Mouse (Mus musculus) lung, embryonic 14.5 days (tissue): ENCODE measurements around the gene Cldn19. TPM values are rescaled to one million over a fixed set of nuclear protein-coding genes. Genes with fewer than 3 reads are reported as not detected.

Source experiments
- ATAC-seq: fragments of 200-750 bp; cut with Nextera tagmentation; 2 replicates; pipeline ENCODE4 v1.8.0; 2017; ENCODE audit warnings: mild to moderate bottlenecking, moderate TSS enrichment, moderate library complexity; ENCODE audit not compliant: insufficient read depth
- DNase-seq: peaks from one replicate; pipeline ENCODE4 v3.0.0-alpha.2; 2015
- H3K27ac ChIP-seq: fragments of 300-500 bp; sonication (generic); 2 replicates; pipeline ENCODE4 v1.5.1; 2014; ENCODE audit warnings: low read depth, mild to moderate bottlenecking, moderate library complexity
- H3K27me3 ChIP-seq: fragments of 300-500 bp; sonication (generic); 2 replicates; pipeline ENCODE4 v1.6.1; 2014; ENCODE audit warnings: low read length, control low read depth; ENCODE audit not compliant: insufficient read depth
- H3K36me3 ChIP-seq: fragments of 300-500 bp; sonication (generic); 2 replicates; pipeline ENCODE4 v1.6.1; 2014; ENCODE audit warnings: control low read depth; ENCODE audit not compliant: insufficient read depth
- H3K4me1 ChIP-seq: fragments of 300-500 bp; sonication (generic); 2 replicates; pipeline ENCODE4 v1.6.1; 2014; ENCODE audit warnings: antibody characterized with exemption, control low read depth; ENCODE audit not compliant: insufficient read depth
- H3K4me2 ChIP-seq: fragments of 300-500 bp; sonication (generic); 2 replicates; pipeline ENCODE4 v1.6.1; 2014; ENCODE audit warnings: mild to moderate bottlenecking
- H3K4me3 ChIP-seq: fragments of 300-500 bp; sonication (generic); 2 replicates; pipeline ENCODE4 v1.5.1; 2014; ENCODE audit warnings: low read depth, low read length
- H3K9ac ChIP-seq: fragments of 300-500 bp; sonication (generic); 2 replicates; pipeline ENCODE4 v1.6.1; 2014
- H3K9me3 ChIP-seq: fragments of 300-500 bp; sonication (generic); 2 replicates; pipeline ENCODE4 v1.6.1; 2016; ENCODE audit warnings: low read depth, low read length, control low read depth
- CTCF ChIP-seq: IDR thresholded peaks from 2 replicates; pipeline ENCODE4 v1.5.1; 2016; ENCODE audit warnings: antibody characterized with exemption, low read depth
- WGBS: fragments of 180-500 bp; shearing (Covaris S2); extraction: QIAGEN DNeasy Blood & Tissue Kit; methylation state at CpG from one replicate; pipeline ENCODE4 v1.1.7; 2014; 5-methylcytosine and 5-hydroxymethylcytosine counted together
- polyA plus RNA-seq: library from polyadenylated mRNA; unstranded; fragments of >200 nt; fragmentation: Nextera tagmentation; extraction: Ambion mirVana; gene quantifications from 2 replicates; pipeline ENCODE4 v1.2.1, GENCODE M21; 2014

Cldn19 gene
- polyA plus RNA-seq, 1 experiment from 2014 or later = not detected

DNA sequence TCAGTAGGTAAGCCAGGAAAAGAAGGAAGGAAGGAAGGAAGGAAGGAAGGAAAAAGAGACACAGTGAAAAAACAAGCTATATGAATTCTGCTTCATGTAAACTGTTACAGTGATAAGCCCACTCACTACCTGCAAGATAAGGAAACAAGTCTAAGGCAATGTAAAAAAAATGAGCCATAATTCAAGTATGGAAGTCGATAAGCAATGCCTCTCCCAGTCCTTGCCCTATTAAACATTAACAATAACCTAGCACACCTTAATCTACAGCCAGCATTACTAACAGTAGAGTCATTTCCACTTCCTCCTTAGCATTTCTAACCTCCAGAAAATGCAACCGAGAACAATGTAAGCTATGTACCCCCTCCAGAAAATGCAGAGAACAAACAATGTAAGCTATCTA, 30.1 kb downstream of the Cldn19 start:
- H3K9ac ChIP-seq = no peak overlapping the region
- TF ChIP-seq CTCF = no peak
- no peaks in the 10 kb centered on the region for H3K4me1 ChIP-seq
- H3K4me3 ChIP-seq = no peak overlapping the region
- H3K4me2 ChIP-seq = no peak overlapping the region
- peaks cover 85% of the 10 kb centered on the region for H3K36me3 ChIP-seq
- no peaks in the 10 kb centered on the region for H3K27me3 ChIP-seq
- DNase-seq (no peak), ATAC-seq (no peak)
- H3K9me3 ChIP-seq = no peaks in the 10 kb centered on the region
- 54% methylated on average over 2 of the region's 2 CpGs for WGBS
- no peak overlapping the region for H3K27ac ChIP-seq

DNA sequence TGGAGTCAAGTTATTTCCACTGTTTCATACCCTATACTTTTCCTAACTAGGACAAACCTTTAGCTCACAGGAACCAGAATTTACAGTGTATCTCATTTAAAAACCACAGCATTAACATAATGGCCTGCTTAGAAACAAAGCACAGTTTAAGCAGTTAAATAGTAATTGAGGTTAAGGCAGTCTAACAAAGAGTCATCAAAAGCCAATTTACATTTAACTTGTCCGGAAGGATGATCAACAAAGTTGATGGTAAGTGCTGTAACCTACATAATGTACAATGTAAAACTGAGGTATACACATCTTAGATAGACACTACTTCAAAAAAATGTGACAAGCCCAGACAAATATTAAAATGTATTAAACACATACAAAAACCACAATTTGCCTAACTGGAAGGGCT, 36.7 kb downstream of the Cldn19 start:
- no peaks in the 10 kb centered on the region; the same call in 1 of the 2 replicates for H3K4me1 ChIP-seq
- no peak for TF ChIP-seq CTCF
- H3K27me3 ChIP-seq = no peaks in the 10 kb centered on the region
- peak overlapping the region; percentile 94 for H3K4me3 ChIP-seq
- H3K4me2 ChIP-seq = peak overlapping the region; percentile 81
- no peak for DNase-seq
- ATAC-seq = no peak
- H3K9me3 ChIP-seq = no peaks in the 10 kb centered on the region
- 71% methylated on average over 1 of the region's 1 CpGs for WGBS
- peak overlapping the region; percentile 92 for H3K9ac ChIP-seq
- no peak overlapping the region for H3K27ac ChIP-seq
- H3K36me3 ChIP-seq = peaks cover 43% of the 10 kb centered on the region

DNA sequence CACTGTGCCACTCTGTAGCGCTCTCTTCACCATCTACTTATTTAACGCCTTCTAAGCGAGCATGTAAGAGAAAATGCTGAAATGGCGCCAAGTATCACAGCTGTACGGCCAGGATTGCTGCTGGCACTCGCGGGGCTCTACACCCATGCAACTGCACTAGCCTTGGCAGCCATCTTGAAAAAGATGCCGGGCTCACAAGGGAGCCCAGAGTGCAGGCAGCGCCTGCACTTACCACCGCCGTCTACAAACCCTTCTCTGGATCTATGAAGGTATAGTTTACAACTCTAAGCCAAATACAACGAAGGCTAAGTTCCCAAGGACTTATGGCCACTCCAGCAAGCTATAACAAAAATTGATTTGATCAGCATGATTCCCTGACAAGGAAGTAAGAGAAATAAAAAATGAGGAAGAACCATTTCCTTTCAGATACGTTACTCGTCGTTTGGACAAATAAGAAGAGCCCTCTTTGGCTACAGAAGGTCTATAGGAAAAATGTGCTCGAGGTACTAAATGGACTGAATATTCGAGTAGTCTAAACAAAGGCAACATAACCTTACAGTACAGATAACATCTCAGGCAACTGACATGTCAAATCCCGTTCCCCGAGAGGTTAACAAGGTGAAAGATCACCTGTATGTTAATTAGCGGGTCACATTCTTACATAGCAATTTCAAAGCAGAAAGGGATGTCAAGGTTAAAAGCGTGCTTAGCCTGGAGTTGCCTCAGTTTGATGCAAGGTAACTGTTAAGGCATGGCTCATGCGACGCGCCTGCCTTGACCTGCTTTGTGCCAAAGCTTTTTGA, 37.8 kb downstream of the Cldn19 start:
- Histone ChIP-seq H3K4me1 (no peaks in the 10 kb centered on the region; the same call in 1 of the 2 replicates), H3K4me3 (peak overlapping the region; percentile 94), H3K27me3 (no peaks in the 10 kb centered on the region), H3K27ac (peak overlapping the region; percentile 84), H3K9ac (peak overlapping the region; percentile 92), H3K9me3 (no peaks in the 10 kb centered on the region), H3K36me3 (peaks cover 32% of the 10 kb centered on the region), H3K4me2 (peak overlapping the region; percentile 81)
- peak; percentile 82 for DNase-seq
- WGBS = under 1% methylated on average over 24 of the region's 24 CpGs
- TF ChIP-seq CTCF = no peak
- no peak for ATAC-seq

DNA sequence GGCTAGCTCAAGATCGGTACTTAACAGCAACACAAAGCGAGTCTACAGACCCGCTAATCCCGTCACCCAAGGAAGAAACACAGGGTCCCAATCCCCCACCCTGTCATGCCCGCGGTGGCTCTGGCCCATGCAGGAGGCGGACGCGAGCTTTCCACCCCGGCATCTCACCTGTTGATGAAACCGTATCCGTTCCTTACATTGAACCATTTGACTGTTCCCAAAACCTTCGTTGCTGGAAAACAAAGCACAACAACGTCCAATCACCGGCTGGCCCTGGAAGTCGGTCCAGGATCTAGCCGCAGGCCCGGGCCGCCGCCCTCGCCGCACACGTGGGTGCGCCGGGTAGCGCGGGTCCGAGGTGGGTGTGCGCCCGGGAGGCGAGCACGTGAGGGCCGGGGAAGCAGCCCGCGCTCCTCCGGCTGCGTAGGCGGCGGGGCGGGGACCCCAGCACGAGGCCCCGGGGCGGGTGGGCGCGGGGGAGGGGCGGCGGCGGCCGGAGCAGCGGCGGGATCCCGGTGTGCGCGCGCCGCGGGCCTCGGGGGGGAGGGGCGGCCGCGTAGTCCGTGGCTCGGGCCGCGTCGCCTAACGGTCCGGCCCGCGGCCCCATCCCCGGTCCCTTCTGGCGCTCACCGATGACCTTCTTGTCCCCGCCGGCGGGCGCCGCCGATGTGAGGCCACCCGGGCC, 38.5 kb downstream of the Cldn19 start:
- TF ChIP-seq CTCF = no peak
- peak overlapping the region; percentile 92 for H3K9ac ChIP-seq
- H3K27me3 ChIP-seq = no peaks in the 10 kb centered on the region
- under 1% methylated on average over 61 of the region's 80 CpGs for WGBS
- peak; percentile 56 for DNase-seq
- H3K4me3 ChIP-seq = peak overlapping the region; percentile 94
- peaks cover 25% of the 10 kb centered on the region for H3K36me3 ChIP-seq
- peak overlapping the region; percentile 81 for H3K4me2 ChIP-seq
- H3K4me1 ChIP-seq = no peaks in the 10 kb centered on the region; the same call in 1 of the 2 replicates
- ATAC-seq = peak; percentile 23
- H3K27ac ChIP-seq = peak overlapping the region; percentile 84
- H3K9me3 ChIP-seq = no peaks in the 10 kb centered on the region

DNA sequence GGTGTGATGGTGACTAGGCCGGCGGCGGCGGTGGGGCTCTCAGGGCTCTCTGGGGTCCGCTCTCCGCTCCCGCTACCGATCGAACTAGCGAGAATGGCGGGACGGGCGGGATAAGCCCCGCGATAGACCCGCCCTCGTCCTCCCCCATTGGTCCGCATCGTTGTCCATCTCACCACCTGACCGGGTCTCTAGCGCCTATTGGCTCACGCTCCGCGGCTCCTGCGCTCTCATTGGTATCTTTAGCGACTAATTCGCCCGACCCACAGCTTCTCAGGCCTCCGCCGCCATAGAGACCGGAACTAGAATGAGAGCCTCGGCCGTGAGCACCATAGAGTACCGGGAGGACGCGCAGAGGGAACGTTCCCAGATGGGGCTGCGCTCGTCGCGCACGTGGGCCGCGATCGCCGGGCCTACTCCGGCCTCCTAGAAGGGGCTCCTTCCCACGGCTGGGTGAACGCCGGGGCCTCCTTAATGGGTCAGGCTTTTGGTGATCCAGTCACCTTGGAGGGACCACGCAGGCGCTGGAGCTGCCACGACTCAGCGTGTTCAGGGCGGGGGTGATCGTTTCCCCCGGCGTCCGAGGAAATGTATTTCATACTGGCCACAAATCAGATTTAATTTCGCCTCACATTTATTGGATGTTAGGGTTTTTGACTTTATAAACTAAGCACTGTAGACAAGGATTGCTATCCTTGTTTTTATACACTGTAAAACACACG, 39.4 kb downstream of the Cldn19 start, which contains the start of gene Ybx1:
Ybx1 (minus strand) TSS at position 190 of the 719 bp plus-strand sequence.
- WGBS = under 1% methylated on average over 61 of the region's 61 CpGs
- Histone ChIP-seq H3K4me3 (peak within 1 kb of the TSS; percentile 94), H3K27ac (peak within 1 kb of the TSS; percentile 94), H3K9ac (peak within 1 kb of the TSS; percentile 92), H3K27me3 (no peaks in the 10 kb centered on the region), H3K36me3 (peaks cover 18% of the 10 kb centered on the region), H3K9me3 (no peaks in the 10 kb centered on the region), H3K4me2 (peak within 1 kb of the TSS; percentile 86), H3K4me1 (no peaks in the 10 kb centered on the region; the same call in 1 of the 2 replicates)
- ATAC-seq = peak; percentile 100
- peak; percentile 99 for DNase-seq
- TF ChIP-seq CTCF = no peak

DNA sequence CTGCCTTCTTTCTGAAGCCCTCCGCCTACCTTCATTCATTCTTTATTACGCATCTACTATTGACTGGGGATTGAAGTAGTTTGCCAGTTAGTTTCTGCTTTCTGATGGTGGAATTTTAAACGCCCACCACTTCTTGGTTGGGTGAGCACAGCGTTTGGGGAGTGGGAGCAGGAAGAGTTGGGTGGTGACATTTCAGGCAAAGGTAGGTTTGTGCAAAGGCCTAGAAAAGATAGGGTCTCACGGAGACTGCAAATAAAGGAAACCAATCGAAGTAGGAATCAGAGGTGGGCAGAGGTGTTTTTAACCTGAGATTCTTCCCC, 39.9 kb downstream of the Cldn19 start:
- H3K9me3 ChIP-seq = no peaks in the 10 kb centered on the region
- peak overlapping the region; percentile 92 for H3K9ac ChIP-seq
- H3K4me2 ChIP-seq = peak overlapping the region; percentile 86
- DNase-seq = no peak
- H3K4me3 ChIP-seq = peak overlapping the region; percentile 94
- no peaks in the 10 kb centered on the region for H3K27me3 ChIP-seq
- no peak for ATAC-seq
- TF ChIP-seq CTCF = no peak
- whole genome bisulfite sequencing = 4% methylated on average over 6 of the region's 6 CpGs
- peak overlapping the region; percentile 94 for H3K27ac ChIP-seq
- H3K36me3 ChIP-seq = peaks cover 15% of the 10 kb centered on the region; the same call in 1 of the 2 replicates
- no peaks in the 10 kb centered on the region; the same call in 1 of the 2 replicates for H3K4me1 ChIP-seq
